Mouse (Mus musculus) MEL (cell line): ENCODE results near the gene Sdha.

Experiments
- CTCF ChIP-seq, 3 experiments: IDR thresholded peaks in 2 of 3; conservative IDR thresholded peaks in 1 of 3; 2 replicates each; pipeline ENCODE4 v1.5.1; 2011 to 2012; ENCODE audit warnings: low read length in 3 of 3, low read depth in 2 of 3, mild to moderate bottlenecking in 2 of 3, improper control_type of control experiment in 1 of 3, inconsistent platforms in 1 of 3, mixed read lengths in 1 of 3, moderate library complexity in 1 of 3; ENCODE audit not compliant: control insufficient read depth in 1 of 3, insufficient read depth in 1 of 3, poor library complexity in 1 of 3, severe bottlenecking in 1 of 3
- E2F4 ChIP-seq: IDR thresholded peaks from 2 replicates; pipeline ENCODE4 v1.6.1; 2011; ENCODE audit warnings: low read depth, low read length, improper control_type of control experiment, borderline replicate concordance
- GABPA ChIP-seq: IDR thresholded peaks from 2 replicates; pipeline ENCODE4 v1.6.1; 2012; ENCODE audit warnings: low read depth, mild to moderate bottlenecking, inconsistent platforms, low read length, improper control_type of control experiment, moderate library complexity
- GATA1 ChIP-seq: IDR thresholded peaks from 2 replicates; pipeline ENCODE4 v1.6.1; 2011; ENCODE audit warnings: low read depth, low read length, improper control_type of control experiment
- JUND ChIP-seq: IDR thresholded peaks from 2 replicates; pipeline ENCODE4 v1.6.1; 2011; ENCODE audit warnings: low read depth, mild to moderate bottlenecking, improper control_type of control experiment, low read length
- MXI1 ChIP-seq: IDR thresholded peaks from 2 replicates; pipeline ENCODE4 v1.6.1; 2011; ENCODE audit warnings: mild to moderate bottlenecking, low read depth, low read length, improper control_type of control experiment
- MYB ChIP-seq: IDR thresholded peaks from 2 replicates; pipeline ENCODE4 v1.6.1; 2011; ENCODE audit warnings: mild to moderate bottlenecking, low read depth, low read length, improper control_type of control experiment
- NRF1 ChIP-seq: IDR thresholded peaks from 2 replicates; pipeline ENCODE4 v1.6.1; 2014; ENCODE audit warnings: low read depth, mild to moderate bottlenecking, inconsistent platforms, low read length, improper control_type of control experiment, moderate library complexity; ENCODE audit not compliant: poor library complexity, insufficient read depth, severe bottlenecking
- POLR2A ChIP-seq, 2 experiments: IDR thresholded peaks; 2 replicates each; pipeline ENCODE4 v1.6.1; 2011 to 2012; ENCODE audit warnings: low read length in 2 of 2, mild to moderate bottlenecking in 2 of 2, control low read depth in 1 of 2, improper control_type of control experiment in 1 of 2, low read depth in 1 of 2, moderate library complexity in 1 of 2; ENCODE audit not compliant: control insufficient read depth in 1 of 2, insufficient read depth in 1 of 2, poor library complexity in 1 of 2
- POLR2AphosphoS2 ChIP-seq: IDR thresholded peaks from 2 replicates; pipeline ENCODE4 v1.6.1; 2011; ENCODE audit warnings: low read length, improper control_type of control experiment
- ZKSCAN1 ChIP-seq: IDR thresholded peaks from 2 replicates; pipeline ENCODE4 v1.6.1; 2012; ENCODE audit warnings: low read depth, mild to moderate bottlenecking, inconsistent platforms, low read length, improper control_type of control experiment, moderate library complexity

DNA sequence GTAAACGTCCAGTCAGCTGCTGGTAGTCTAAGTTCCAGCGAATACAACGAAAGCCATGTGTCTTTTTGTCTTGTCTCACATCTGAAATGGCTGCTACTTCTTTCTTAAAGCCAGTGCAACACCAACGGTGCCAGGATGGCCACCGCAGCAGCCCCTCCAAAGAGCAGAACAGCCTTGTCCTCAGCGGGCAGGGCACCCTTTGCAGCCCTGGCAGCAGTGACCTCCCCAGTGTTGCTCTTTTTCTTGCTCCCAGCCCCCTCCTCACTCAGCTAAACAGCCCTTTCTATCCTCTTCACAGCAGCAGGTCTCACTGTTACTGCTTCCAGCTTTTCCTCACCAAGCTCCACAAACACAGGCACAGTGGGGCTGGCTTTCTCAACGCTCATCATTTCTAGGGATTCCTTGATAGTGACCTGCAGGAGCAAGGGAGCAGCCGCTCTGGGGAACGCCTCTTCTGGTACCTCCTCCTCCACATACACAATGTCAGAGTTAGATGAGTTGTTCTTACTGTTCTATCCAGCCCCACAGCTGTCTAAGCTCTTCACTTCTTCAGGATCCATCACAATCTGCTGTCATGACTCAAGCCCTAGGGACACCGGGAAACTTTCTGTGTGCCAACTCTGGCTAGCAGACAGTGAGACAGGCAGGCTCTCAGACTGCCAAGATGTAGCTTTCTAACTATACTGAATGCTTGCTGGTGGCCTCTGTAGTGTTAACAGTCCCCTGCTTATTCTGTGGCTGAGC is 31.6 kb upstream of the Sdha start:
- no peak for TF ChIP-seq GABPA
- TF ChIP-seq NRF1 = no peak
- no peak for TF ChIP-seq GATA1
- TF ChIP-seq E2F4 = no peak
- TF ChIP-seq MXI1 = no peak
- TF ChIP-seq POLR2AphosphoS2 = no peak
- TF ChIP-seq CTCF (IDR thresholded peaks at IDR 0.05 in 2 of 3, conservative IDR thresholded peaks at IDR 0.05 in 1 of 3; ENCODE audit: control insufficient read depth in 1 of 3, insufficient read depth in 1 of 3, low read depth in 2 of 3, low read length in 3 of 3, poor library complexity in 1 of 3, severe bottlenecking in 1 of 3) = no peak
- no peak for TF ChIP-seq MYB
- no peak for TF ChIP-seq ZKSCAN1
- no peak for TF ChIP-seq POLR2A (IDR thresholded peaks at IDR 0.05; ENCODE audit: control insufficient read depth in 1 of 2, insufficient read depth in 1 of 2, low read depth in 1 of 2, low read length in 2 of 2, poor library complexity in 1 of 2)
- TF ChIP-seq JUND = no peak
